Mouse (Mus musculus): ENCODE results near the gene Klra1. TPM values are rescaled to one million over a fixed set of nuclear protein-coding genes. Genes with fewer than 3 reads are reported as not detected.

Klra1 gene
- polyA plus RNA-seq, 1 experiment, result not detected

GRCm38 (mm10) chr6:130337411-130337810 lies 49.3 kb downstream of the Klra1 start, which contains the start of gene Klra3:
TSS of gene Klra3 (minus strand) at chr6:130337574.
- 83% methylated on average over 8 of the region's 8 CpGs for WGBS
- Histone ChIP-seq H3K27ac (ENCODE audit: control insufficient read depth, insufficient read depth, low read length) (no peak within 1 kb of the TSS), H3K27me3 (ENCODE audit: control insufficient read depth, insufficient read depth, low read length) (no peaks in the 10 kb centered on the region), H3K4me3 (ENCODE audit: control insufficient read depth, insufficient read depth, low read length) (no peak within 1 kb of the TSS), H3K4me1 (replicated peaks; ENCODE audit: control insufficient read depth, insufficient read depth, low read length) (no peaks in the 10 kb centered on the region), H3K36me3 (ENCODE audit: control insufficient read depth, insufficient read depth, low read length) (no peaks in the 10 kb centered on the region)
- TF ChIP-seq POLR2A (IDR thresholded peaks at IDR 0.05; ENCODE audit: control insufficient read depth, extremely low read depth, insufficient read depth, low read length, poor library complexity) (no peak), CTCF (IDR thresholded peaks at IDR 0.05; ENCODE audit: borderline replicate concordance, control insufficient read depth, extremely low read depth, insufficient read depth, low read length, poor library complexity) (no peak)
- DNase-seq, result no peak

Other genes starting within 250 kb of the Klra1 start
- gene Klra9, start 193.8 kb downstream of the Klra1 start, polyA plus RNA-seq (2012; rRNA removed), result 0.15 TPM in 1 of 2 replicates, not detected in the other
- gene Klra7, start 153.6 kb downstream of the Klra1 start, polyA plus RNA-seq (2012; rRNA removed), result not detected in 2 replicates
- not detected in 2 replicates for gene Klra10, start 104.9 kb downstream of the Klra1 start, polyA plus RNA-seq (2012; rRNA removed)
- gene Klra3, start 49.3 kb downstream of the Klra1 start, polyA plus RNA-seq (2012; rRNA removed), result not detected in 2 replicates

All from thymus, adult 2 months (tissue).